Mouse (Mus musculus) heart, postnatal 36 days (tissue): ENCODE measurements around the gene Zfp687. TPM values are rescaled to one million over a fixed set of nuclear protein-coding genes. Genes with fewer than 3 reads are reported as not detected.

ENCODE experiments used
- DNase-seq, 2 experiments: peaks; one replicate each; pipeline ENCODE4 v3.0.0; 2021 to 2022
- intact Hi-C: fragments of 180-260 bp; cut with DNase I; formaldehyde crosslinking; loops from one replicate; pipeline ENCODE4 v1.15.1; 2025
- microRNA-seq, 2 experiments: library from miRNA; unstranded; fragments of <30 nt; microRNA quantifications; one replicate each; pipeline ENCODE4 v1.2.0; 2021; ENCODE audit warnings: borderline number of aligned reads in 2 of 2
- total RNA-seq, 2 experiments: library from RNA; stranded (reverse); gene quantifications; 2 replicates each; pipeline ENCODE4 v1.2.3; 2021

Gene Zfp687
- total RNA-seq, 2 experiments from 2014 or later = 11.4 to 15.8 TPM

- intact Hi-C loops = loop anchor here (1.0 to 2.0 kb wide), 2 partner anchors 19 to 23 kb away; partner anchors contain the start of gene Rfx5
- no peak for DNase-seq
Measured at GRCm38 (mm10) chr3:94973620-94974019, 41.6 kb downstream of the Zfp687 start.

- intact Hi-C loops = no loop called here
- DNase-seq = no peak
Measured at GRCm38 (mm10) chr3:94972552-94972951, 42.7 kb downstream of the Zfp687 start.

GRCm38 (mm10) chr3:94965878-94966277 lies 49.4 kb downstream of the Zfp687 start:
- intact Hi-C loops = no loop called here
- DNase-seq = no peak

GRCm38 (mm10) chr3:94964989-94965388 lies 50.3 kb downstream of the Zfp687 start:
- DNase-seq = no peak
- intact Hi-C loops = no loop called here

GRCm38 (mm10) chr3:94960322-94960721 lies 54.9 kb downstream of the Zfp687 start:
- DNase-seq = no peak
- intact Hi-C loops = no loop called here

- DNase-seq = no peak
- intact Hi-C loops = no loop called here
Measured at GRCm38 (mm10) chr3:94959871-94960270, 55.4 kb downstream of the Zfp687 start.

GRCm38 (mm10) chr3:94958295-94958694 lies 57.0 kb downstream of the Zfp687 start:
- no peak for DNase-seq
- intact Hi-C loops = no loop called here

Small RNA genes lying within 50 kb of the gene (microRNA-seq; reads per million reads assigned to microRNA genes)
- 2.2 to 2.7 reads per million in 2 experiments for gene Mir7013

Other genes with a start within 250 kb of the Zfp687 start
- under 1 TPM; 0.35 to 0.83 TPM for gene Cgn, start 229.0 kb downstream of the Zfp687 start, total RNA-seq
- gene Pogz, start 177.9 kb downstream of the Zfp687 start, total RNA-seq = 10 to 100 TPM; 18.7 to 21.5 TPM
- gene Psmb4, start 128.5 kb downstream of the Zfp687 start, total RNA-seq = 100 to 1,000 TPM; 231 to 243 TPM
- 100 to 1,000 TPM; 110 to 122 TPM for gene Selenbp1, start 82.4 kb downstream of the Zfp687 start, total RNA-seq
- gene Rfx5, start 61.4 kb downstream of the Zfp687 start, total RNA-seq = 1 to 10 TPM; 4.4 to 6.5 TPM
- gene Pi4kb, start 40.7 kb downstream of the Zfp687 start, total RNA-seq = 10 to 100 TPM; 24.6 to 30.3 TPM
- gene Psmd4, start 27.2 kb upstream of the Zfp687 start, total RNA-seq = 100 to 1,000 TPM; 136 to 151 TPM
- 10 to 100 TPM; 16.5 to 17.1 TPM for gene Pip5k1a, start 91.5 kb upstream of the Zfp687 start, total RNA-seq
- gene Vps72, start 95.6 kb upstream of the Zfp687 start, total RNA-seq = 10 to 100 TPM; 31.7 to 35.2 TPM
- 10 to 100 TPM; 17.6 to 29.1 TPM for gene Tmod4, start 109.0 kb upstream of the Zfp687 start, total RNA-seq
- 10 to 100 TPM; 24.1 to 37.5 TPM for gene Scnm1, start 118.6 kb upstream of the Zfp687 start, total RNA-seq
- gene Lysmd1, start 118.6 kb upstream of the Zfp687 start, total RNA-seq = 1 to 10 TPM; 5.8 to 6.5 TPM
- gene Tnfaip8l2, start 126.9 kb upstream of the Zfp687 start, total RNA-seq = 1 to 10 TPM; 1.4 to 2.7 TPM
- 10 to 100 TPM in 1 of 2 experiments, 1 to 10 TPM in 1; 4.7 to 10.2 TPM for gene Sema6c, start 145.0 kb upstream of the Zfp687 start, total RNA-seq
- 10 to 100 TPM; 10.9 to 11.7 TPM for gene Gabpb2, start 202.5 kb upstream of the Zfp687 start, total RNA-seq
- 10 to 100 TPM; 20.4 to 22.8 TPM for gene Cdc42se1, start 213.3 kb upstream of the Zfp687 start, total RNA-seq
- gene Mllt11, start 216.7 kb upstream of the Zfp687 start, total RNA-seq = 1 to 10 TPM; 6.1 to 8.5 TPM
- not detected for gene Gm128, start 226.2 kb upstream of the Zfp687 start, total RNA-seq
- gene Bnipl, start 235.7 kb upstream of the Zfp687 start, total RNA-seq = not detected